Mouse (Mus musculus): ENCODE measurements at regions not wholly inside any gene's neighbourhood (a gene's known extent, or its start where the extent isn't known, plus 50 kb on each side); places are given as distances from the start of the nearest gene placed in this dataset.
A peak's percentile ranks its signal among the peaks of the same experiment; 100 is the strongest.

DNA sequence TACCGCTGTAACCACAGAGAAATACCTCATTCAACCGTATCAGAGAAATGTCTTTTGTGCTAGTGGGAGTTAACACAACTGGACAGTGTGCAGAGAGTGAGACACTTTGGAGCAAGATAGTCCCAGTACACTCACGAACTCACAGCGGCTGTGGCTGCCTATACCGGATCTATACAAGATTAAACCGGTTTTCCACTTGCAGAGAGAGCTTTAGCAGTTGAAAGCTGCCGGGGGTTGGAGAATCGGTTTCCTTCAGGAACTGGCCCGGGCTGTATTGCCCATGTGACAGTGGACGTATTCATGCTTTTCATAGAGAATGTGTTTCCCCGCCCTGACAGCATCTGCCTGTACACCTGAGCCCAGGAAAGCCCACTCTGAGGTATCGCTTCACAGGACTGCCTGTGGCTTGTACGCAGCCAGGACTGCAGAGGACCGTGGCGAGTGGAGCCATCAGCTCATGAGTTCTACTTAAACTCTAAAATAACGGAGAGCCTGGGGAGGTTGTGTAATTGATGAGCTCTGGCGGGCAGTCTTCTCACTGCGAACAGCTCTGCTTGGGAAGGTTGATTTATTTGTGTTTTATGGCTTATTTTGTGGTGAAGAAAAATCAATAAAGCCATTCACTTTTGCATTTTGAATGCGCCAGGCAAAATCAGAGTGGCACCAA lies 602.8 kb downstream of the Plekhb2 start:
- no peak overlapping the region for H3K27ac ChIP-seq
- H3K4me3 ChIP-seq = no peak overlapping the region
- no peaks in the 10 kb centered on the region for H3K9me3 ChIP-seq
- H3K36me3 ChIP-seq = no peaks in the 10 kb centered on the region
- peaks cover 6% of the 10 kb centered on the region; the same call in 1 of the 2 replicates for H3K4me1 ChIP-seq (replicated peaks)
- H3K27me3 ChIP-seq (ENCODE audit: insufficient read depth, poor library complexity, severe bottlenecking) = no peaks in the 10 kb centered on the region
- no peak for DNase-seq (ENCODE audit: low spot score)
- 87% methylated on average over 19 of the region's 19 CpGs for WGBS

DNA sequence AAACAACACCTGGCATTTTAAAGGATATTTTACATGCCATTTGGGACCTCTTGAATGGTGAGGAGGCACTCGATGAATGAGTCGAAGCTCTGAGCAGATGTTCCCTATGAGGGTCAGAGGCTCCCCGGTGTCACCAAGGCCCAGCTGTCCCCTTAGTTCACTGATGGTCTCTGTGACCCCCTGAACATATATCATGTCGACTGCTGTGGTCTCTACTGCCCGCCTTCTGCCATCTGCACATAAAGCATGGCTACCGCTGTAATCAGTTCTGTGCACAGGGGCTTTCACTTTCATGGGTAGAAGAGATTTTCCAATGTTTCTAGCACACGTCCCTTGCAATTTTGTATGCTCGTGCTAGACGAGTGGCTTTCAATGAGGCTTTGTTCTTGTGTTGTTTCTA lies 607.8 kb downstream of the Plekhb2 start:
- H3K27me3 ChIP-seq (ENCODE audit: insufficient read depth, poor library complexity, severe bottlenecking) = no peaks in the 10 kb centered on the region
- no peak overlapping the region for H3K4me3 ChIP-seq
- WGBS = 67% methylated on average over 9 of the region's 9 CpGs
- peaks cover 8% of the 10 kb centered on the region; the same call in 1 of the 2 replicates for H3K4me1 ChIP-seq (replicated peaks)
- H3K27ac ChIP-seq = peak overlapping the region; percentile 59
- no peaks in the 10 kb centered on the region for H3K9me3 ChIP-seq
- H3K36me3 ChIP-seq = no peaks in the 10 kb centered on the region
- DNase-seq (ENCODE audit: low spot score) = peak; percentile 35

DNA sequence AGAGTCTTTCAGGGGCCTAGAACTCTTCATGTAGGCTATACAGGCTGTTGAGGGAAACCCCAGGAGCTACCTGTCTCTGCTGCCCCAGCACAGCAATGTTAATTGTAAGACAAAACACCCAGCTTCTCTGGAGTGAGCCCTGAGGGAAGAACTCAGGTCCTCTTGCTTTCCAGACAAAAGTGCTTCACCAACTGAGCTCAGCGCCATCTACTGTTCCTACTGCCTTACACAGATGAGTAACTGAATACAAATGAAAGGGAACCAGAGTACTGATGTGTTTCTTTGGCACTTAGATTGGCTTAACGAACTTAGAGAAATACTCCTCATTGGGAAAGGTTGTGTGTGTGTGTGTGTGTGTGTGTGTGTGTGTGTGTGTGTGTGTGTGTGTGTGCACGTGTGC lies 603.1 kb upstream of the Hs6st1 start:
- Histone ChIP-seq H3K27me3 (ENCODE audit: insufficient read depth, poor library complexity, severe bottlenecking) (no peaks in the 10 kb centered on the region), H3K4me3 (no peak overlapping the region), H3K4me1 (replicated peaks) (peaks cover 27% of the 10 kb centered on the region), H3K9me3 (no peaks in the 10 kb centered on the region), H3K36me3 (no peaks in the 10 kb centered on the region), H3K27ac (no peak overlapping the region)
- 57% methylated on average over 3 of the region's 3 CpGs for WGBS
- DNase-seq (ENCODE audit: low spot score) = no peak

DNA sequence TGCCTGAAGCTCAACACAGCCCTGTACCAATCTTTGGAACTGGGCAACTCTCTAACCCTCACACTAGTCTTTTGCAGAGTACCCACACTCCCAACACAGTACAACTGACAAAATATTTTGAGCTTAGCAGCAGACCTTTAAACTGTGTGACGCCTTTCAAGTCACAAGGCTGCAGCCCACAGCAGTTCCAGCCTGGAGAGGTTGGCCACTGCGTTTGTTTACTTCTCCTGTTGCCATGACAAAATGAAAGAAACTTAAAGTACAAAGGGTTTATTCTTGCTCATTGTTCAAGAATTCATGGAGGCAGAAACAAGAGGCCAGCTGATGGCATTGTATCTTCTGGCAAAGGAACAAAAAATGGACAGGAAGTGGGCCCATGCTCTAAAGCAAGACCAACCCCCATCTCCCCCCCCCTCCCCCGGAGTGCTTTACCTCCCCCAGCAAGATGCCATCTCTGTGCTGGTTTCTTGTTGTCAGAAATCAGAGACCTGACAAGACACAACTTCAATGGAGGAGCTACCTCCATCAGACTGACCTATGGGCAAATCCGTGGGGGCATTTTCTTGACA lies 598.9 kb upstream of the Hs6st1 start:
- Histone ChIP-seq H3K4me1 (replicated peaks) (peaks cover 24% of the 10 kb centered on the region), H3K9me3 (peaks cover 18% of the 10 kb centered on the region), H3K4me3 (no peak overlapping the region), H3K36me3 (no peaks in the 10 kb centered on the region), H3K27me3 (ENCODE audit: insufficient read depth, poor library complexity, severe bottlenecking) (no peaks in the 10 kb centered on the region), H3K27ac (peak overlapping the region; percentile 64; the same call in 1 of the 2 replicates)
- 41% methylated on average over 4 of the region's 4 CpGs for WGBS
- peak; percentile 35 for DNase-seq (ENCODE audit: low spot score)

DNA sequence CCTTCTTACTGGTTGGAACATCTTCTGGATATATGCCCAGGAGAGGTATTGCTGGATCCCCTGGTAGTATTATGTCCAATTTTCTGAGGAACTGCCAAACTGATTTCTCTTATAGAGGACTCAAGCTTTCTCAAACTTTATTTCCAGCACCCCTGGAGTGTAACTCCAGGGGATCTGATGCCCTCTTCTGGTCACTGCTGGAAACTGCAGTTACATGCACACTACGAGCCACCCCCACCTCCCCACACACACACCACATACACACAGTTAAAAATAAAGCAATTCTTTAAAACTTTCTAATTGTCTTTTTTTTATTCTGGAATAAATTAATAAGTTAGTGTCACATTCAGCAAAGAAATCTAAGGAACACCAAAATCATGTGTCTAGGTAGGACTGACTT lies 589.9 kb upstream of the Hs6st1 start:
- WGBS = 81% methylated on average over 1 of the region's 1 CpGs
- Histone ChIP-seq H3K4me3 (no peak overlapping the region), H3K36me3 (no peaks in the 10 kb centered on the region), H3K27ac (no peak overlapping the region), H3K9me3 (peaks cover 18% of the 10 kb centered on the region), H3K27me3 (ENCODE audit: insufficient read depth, poor library complexity, severe bottlenecking) (no peaks in the 10 kb centered on the region), H3K4me1 (replicated peaks) (no peaks in the 10 kb centered on the region)
- DNase-seq (ENCODE audit: low spot score) = no peak

DNA sequence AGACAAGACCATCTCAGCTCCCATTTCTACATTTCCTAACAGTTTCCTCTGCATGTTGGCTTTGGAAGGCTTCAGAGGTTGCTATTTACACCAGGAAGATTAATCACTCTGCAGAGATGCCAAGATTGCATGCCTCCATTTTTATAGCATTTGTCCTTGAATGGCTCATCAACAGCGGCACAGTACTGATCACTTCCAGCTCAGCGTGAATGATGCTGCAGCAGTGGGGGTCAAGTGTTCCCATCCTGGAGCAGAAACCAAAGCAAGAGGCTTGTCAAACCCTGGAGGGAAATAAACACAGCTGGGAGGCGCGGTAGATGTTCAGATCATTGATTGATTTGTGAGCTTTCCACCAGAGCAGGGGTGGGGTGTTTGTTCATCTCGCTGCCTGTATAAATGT lies 572.2 kb upstream of the Hs6st1 start:
- Histone ChIP-seq H3K27me3 (ENCODE audit: insufficient read depth, poor library complexity, severe bottlenecking) (no peaks in the 10 kb centered on the region), H3K27ac (no peak overlapping the region), H3K36me3 (no peaks in the 10 kb centered on the region), H3K4me3 (no peak overlapping the region), H3K4me1 (replicated peaks) (no peaks in the 10 kb centered on the region), H3K9me3 (no peaks in the 10 kb centered on the region)
- no peak for DNase-seq (ENCODE audit: low spot score)
- WGBS = 78% methylated on average over 5 of the region's 5 CpGs

DNA sequence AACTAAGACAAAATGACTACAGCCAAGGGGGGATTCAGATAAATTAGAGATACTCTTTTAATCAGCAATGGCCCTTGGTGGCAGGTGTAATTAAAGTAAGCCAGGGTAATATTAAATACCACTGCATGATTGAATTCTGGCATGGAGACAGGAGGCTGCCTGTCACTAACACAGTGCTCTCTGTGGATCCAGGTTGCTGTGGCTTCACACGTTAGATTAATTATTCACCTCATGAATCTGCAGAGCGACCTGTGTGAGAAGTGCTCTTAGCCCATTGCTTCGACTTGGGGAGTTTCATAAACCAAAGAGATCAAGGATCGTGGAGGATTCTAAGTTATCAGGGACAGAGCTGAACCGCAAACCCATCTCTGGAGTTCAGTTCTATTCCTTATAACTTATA lies 545.2 kb upstream of the Hs6st1 start:
- H3K4me1 ChIP-seq (replicated peaks) = no peaks in the 10 kb centered on the region
- H3K36me3 ChIP-seq = no peaks in the 10 kb centered on the region
- H3K27me3 ChIP-seq (ENCODE audit: insufficient read depth, poor library complexity, severe bottlenecking) = no peaks in the 10 kb centered on the region
- 89% methylated on average over 5 of the region's 5 CpGs for whole genome bisulfite sequencing
- no peaks in the 10 kb centered on the region for H3K9me3 ChIP-seq
- H3K27ac ChIP-seq = no peak overlapping the region
- no peak overlapping the region for H3K4me3 ChIP-seq
- DNase-seq (ENCODE audit: low spot score) = no peak

DNA sequence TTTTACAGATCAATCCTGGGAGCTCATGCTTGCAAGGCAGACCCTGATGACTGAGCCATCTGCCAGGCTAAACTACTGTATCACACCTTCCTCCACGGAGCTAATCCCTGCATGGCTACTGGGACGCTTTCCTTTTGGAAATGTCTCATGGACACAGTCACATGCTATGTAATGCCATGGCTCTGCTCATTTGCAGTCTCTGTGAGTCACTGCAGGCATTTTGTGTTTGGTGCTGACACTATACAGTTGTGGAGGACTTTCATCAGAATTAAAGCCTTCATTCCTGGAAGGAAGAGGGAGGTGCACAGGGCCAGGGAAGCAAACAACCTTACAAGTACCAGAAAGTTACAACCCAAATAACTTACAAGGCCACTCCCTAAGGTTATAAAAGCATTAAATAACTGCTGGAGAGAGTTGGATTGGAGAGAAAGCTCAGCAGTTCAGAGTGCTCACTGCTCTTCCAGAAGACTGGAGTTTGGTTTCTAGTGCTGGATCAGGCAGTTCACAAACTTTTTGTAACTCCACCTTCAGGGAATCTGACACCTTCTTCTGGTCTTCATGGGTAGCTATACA lies 544.3 kb upstream of the Hs6st1 start:
- H3K9me3 ChIP-seq = no peaks in the 10 kb centered on the region
- H3K4me3 ChIP-seq = no peak overlapping the region
- H3K36me3 ChIP-seq = no peaks in the 10 kb centered on the region
- WGBS = 88% methylated on average over 2 of the region's 2 CpGs
- no peaks in the 10 kb centered on the region for H3K4me1 ChIP-seq (replicated peaks)
- H3K27me3 ChIP-seq (ENCODE audit: insufficient read depth, poor library complexity, severe bottlenecking) = no peaks in the 10 kb centered on the region
- DNase-seq (ENCODE audit: low spot score) = no peak
- no peak overlapping the region for H3K27ac ChIP-seq

DNA sequence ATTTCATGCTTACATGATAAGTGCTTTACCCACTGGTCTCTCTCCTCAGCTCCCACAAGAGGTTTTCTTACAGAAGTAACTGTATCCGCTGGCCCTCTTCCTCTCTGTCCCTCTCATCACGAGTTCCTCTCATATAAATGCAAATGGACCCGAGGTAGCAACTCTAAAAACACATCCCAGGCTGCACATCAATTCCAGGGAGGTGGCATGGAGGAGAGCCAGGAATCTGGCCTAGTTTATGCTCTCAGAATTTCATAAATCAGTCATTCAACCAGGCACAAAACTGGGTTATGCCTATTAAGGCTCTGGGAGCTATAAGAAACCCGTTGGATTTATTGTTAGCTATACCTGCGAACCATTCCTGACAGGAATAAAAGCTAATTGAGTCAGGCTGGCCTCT lies 543.4 kb upstream of the Hs6st1 start:
- Histone ChIP-seq H3K9me3 (no peaks in the 10 kb centered on the region), H3K4me1 (replicated peaks) (no peaks in the 10 kb centered on the region), H3K4me3 (no peak overlapping the region), H3K27me3 (ENCODE audit: insufficient read depth, poor library complexity, severe bottlenecking) (no peaks in the 10 kb centered on the region), H3K27ac (no peak overlapping the region), H3K36me3 (no peaks in the 10 kb centered on the region)
- WGBS = 65% methylated on average over 5 of the region's 5 CpGs
- no peak for DNase-seq (ENCODE audit: low spot score)

DNA sequence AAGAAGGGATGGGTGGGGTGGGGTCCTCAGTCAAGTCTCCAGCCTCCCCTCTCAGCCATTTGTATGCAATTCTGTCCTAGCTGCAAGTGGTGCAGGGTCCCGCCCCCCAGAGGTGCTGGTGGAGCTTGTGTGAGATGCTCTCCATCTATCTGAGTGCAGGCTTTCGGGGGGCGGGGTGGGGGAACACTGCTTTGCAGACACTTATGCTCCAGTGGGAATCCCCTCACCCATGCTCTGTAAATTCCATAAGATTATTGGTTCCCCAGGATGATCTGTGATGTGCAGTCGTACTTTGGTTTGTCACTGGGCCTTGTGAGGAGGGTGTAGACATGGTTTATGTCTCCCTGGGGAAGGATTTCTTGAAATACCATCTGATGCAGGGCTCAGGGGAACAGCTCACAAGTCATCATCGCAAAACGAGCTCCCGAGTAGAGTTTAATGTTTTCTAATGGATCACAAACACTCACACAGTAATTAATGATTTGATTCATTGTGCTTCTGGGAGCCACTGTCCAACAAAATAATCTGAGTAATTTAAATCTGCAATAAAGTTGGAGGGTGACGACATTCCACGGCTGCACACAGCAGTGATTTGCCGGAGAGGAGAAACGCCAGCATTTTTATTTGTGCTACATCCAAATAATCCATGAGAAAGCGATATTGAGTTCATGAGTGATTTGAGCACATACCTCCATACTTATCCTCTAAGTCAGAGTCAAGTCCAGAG lies 540.3 kb upstream of the Hs6st1 start:
- Histone ChIP-seq H3K4me3 (no peak overlapping the region), H3K27me3 (ENCODE audit: insufficient read depth, poor library complexity, severe bottlenecking) (no peaks in the 10 kb centered on the region), H3K27ac (no peak overlapping the region), H3K4me1 (replicated peaks) (no peaks in the 10 kb centered on the region), H3K36me3 (no peaks in the 10 kb centered on the region), H3K9me3 (no peaks in the 10 kb centered on the region)
- no peak for DNase-seq (ENCODE audit: low spot score)
- 88% methylated on average over 12 of the region's 12 CpGs for whole genome bisulfite sequencing

DNA sequence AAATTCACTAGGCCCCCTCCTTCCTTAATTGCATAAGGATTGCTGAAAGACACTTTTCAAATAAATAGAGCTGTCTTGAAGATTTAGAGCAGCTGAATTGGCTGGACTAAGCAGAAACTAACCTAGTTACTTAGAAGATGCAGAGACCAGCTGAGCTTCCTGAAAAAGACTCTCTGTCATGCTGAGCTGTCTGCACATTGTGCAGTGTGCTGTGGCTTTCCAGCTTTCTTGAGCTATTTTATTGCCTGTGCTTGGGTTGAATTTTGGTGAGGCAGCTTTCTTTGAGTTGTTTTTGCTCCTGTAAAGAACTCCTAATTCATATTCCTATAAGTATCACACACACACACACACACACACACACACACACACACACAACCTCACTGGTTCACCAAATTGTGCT lies 532.7 kb upstream of the Hs6st1 start:
- H3K27me3 ChIP-seq (ENCODE audit: insufficient read depth, poor library complexity, severe bottlenecking) = no peaks in the 10 kb centered on the region
- H3K36me3 ChIP-seq = no peaks in the 10 kb centered on the region
- H3K9me3 ChIP-seq = no peaks in the 10 kb centered on the region
- no peak overlapping the region for H3K4me3 ChIP-seq
- H3K4me1 ChIP-seq (replicated peaks) = no peaks in the 10 kb centered on the region
- DNase-seq (ENCODE audit: low spot score) = no peak
- H3K27ac ChIP-seq = no peak overlapping the region

DNA sequence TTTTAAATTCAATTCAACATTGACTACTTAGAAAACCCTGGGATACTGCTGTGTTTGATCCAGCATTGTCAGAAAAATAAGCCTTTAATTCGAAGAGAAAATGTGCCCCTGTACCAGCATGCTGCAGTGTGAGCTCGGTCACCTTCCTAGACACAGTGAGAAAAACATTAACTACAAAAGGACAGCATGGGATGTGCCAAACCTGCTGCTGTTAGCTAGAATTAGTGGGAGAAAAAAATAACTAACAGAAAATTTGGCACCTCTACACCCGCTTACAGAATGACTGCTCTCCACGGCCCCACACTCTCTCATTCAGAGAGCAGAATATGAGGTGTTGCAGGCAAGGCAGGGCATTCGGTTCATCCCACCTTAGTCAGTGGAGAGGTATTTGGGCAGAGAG lies 531.9 kb upstream of the Hs6st1 start:
- Histone ChIP-seq H3K4me1 (replicated peaks) (no peaks in the 10 kb centered on the region), H3K27ac (no peak overlapping the region), H3K4me3 (no peak overlapping the region), H3K36me3 (no peaks in the 10 kb centered on the region), H3K27me3 (ENCODE audit: insufficient read depth, poor library complexity, severe bottlenecking) (no peaks in the 10 kb centered on the region), H3K9me3 (no peaks in the 10 kb centered on the region)
- whole genome bisulfite sequencing = 92% methylated on average over 5 of the region's 5 CpGs
- no peak for DNase-seq (ENCODE audit: low spot score)

DNA sequence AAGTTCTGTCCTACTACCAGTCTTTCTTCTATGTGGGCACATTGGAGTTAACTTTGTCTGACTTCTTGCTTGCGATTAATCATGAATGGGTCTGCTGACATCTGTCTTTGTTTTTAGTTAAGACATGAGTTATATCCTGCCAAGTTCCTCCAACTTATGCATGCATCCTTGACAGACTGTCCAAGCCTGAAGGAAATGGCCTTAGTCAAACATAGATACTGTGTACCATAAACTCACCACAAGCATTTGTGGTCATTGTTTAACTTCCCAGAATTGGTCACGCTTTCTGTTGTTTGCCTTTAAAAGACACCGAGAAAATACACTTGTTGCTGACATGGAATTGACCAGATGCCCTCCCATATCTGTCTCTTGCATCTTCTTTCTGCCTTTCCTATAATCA lies 519.4 kb upstream of the Hs6st1 start:
- H3K4me1 ChIP-seq (replicated peaks) = no peaks in the 10 kb centered on the region
- H3K9me3 ChIP-seq = no peaks in the 10 kb centered on the region
- 83% methylated on average over 3 of the region's 3 CpGs for WGBS
- DNase-seq (ENCODE audit: low spot score) = no peak
- no peaks in the 10 kb centered on the region for H3K27me3 ChIP-seq (ENCODE audit: insufficient read depth, poor library complexity, severe bottlenecking)
- no peak overlapping the region for H3K27ac ChIP-seq
- no peaks in the 10 kb centered on the region for H3K36me3 ChIP-seq
- H3K4me3 ChIP-seq = no peak overlapping the region
